Mouse (Mus musculus): ENCODE measurements around the gene Fam173b.
"Not testable (repeated sequence)": the region's sequence is repeated elsewhere in the genome, so short reads cannot be mapped to it uniquely, and the experiment has no call there.

Fam173b gene

GRCm38 (mm10) chr15:31601646-31602374 lies at the start of gene Fam173b, which contains the start of gene Cct5:
Gene Fam173b, plus strand, starts transcription at chr15:31601852.
Gene Cct5, minus strand, starts transcription at chr15:31601804.
- peak; percentile 87 for ATAC-seq (ENCODE audit: low TSS enrichment)

GRCm38 (mm10) chr15:31554855-31555254 lies 46.8 kb upstream of the Fam173b start:
- ATAC-seq (ENCODE audit: low TSS enrichment), result no peak

GRCm38 (mm10) chr15:31561390-31561789 lies 40.3 kb upstream of the Fam173b start:
- no peak for ATAC-seq (ENCODE audit: low TSS enrichment)

- no peak for ATAC-seq (ENCODE audit: low TSS enrichment)
Observed at GRCm38 (mm10) chr15:31561976-31562375, 39.7 kb upstream of the Fam173b start.

GRCm38 (mm10) chr15:31562847-31563246 lies 38.8 kb upstream of the Fam173b start:
- ATAC-seq (ENCODE audit: low TSS enrichment), result no peak

- no peak for ATAC-seq (ENCODE audit: low TSS enrichment)
Observed at GRCm38 (mm10) chr15:31563577-31564546, 37.8 kb upstream of the Fam173b start.

GRCm38 (mm10) chr15:31565184-31565583 lies 36.5 kb upstream of the Fam173b start, which contains the start of gene Cmbl:
Gene Cmbl, plus strand, starts transcription at chr15:31565389.
- peak; percentile 31; the same call in 1 of the 2 replicates for ATAC-seq (ENCODE audit: low TSS enrichment)

GRCm38 (mm10) chr15:31565786-31566185 lies 35.9 kb upstream of the Fam173b start:
- ATAC-seq (ENCODE audit: low TSS enrichment), result no peak

GRCm38 (mm10) chr15:31567431-31567830 lies 34.2 kb upstream of the Fam173b start:
- no peak for ATAC-seq (ENCODE audit: low TSS enrichment)

GRCm38 (mm10) chr15:31568581-31568996 lies 33.1 kb upstream of the Fam173b start:
- no peak for ATAC-seq (ENCODE audit: low TSS enrichment)

- no peak for ATAC-seq (ENCODE audit: low TSS enrichment)
Observed at GRCm38 (mm10) chr15:31569325-31570022, 32.2 kb upstream of the Fam173b start.

- no peak for ATAC-seq (ENCODE audit: low TSS enrichment)
Observed at GRCm38 (mm10) chr15:31570959-31571358, 30.7 kb upstream of the Fam173b start.

- ATAC-seq (ENCODE audit: low TSS enrichment), result peak; percentile 93
Observed at GRCm38 (mm10) chr15:31571906-31572722, 29.5 kb upstream of the Fam173b start.

- ATAC-seq (ENCODE audit: low TSS enrichment), result no peak
Observed at GRCm38 (mm10) chr15:31573287-31573686, 28.4 kb upstream of the Fam173b start.

- no peak for ATAC-seq (ENCODE audit: low TSS enrichment)
Observed at GRCm38 (mm10) chr15:31573692-31574091, 28.0 kb upstream of the Fam173b start.

- no peak for ATAC-seq (ENCODE audit: low TSS enrichment)
Observed at GRCm38 (mm10) chr15:31576076-31576475, 25.6 kb upstream of the Fam173b start.

GRCm38 (mm10) chr15:31581086-31581485 lies 20.6 kb upstream of the Fam173b start:
- not testable (repeated sequence) for ATAC-seq (ENCODE audit: low TSS enrichment)

- ATAC-seq (ENCODE audit: low TSS enrichment), result no peak
Observed at GRCm38 (mm10) chr15:31583304-31584085, 18.2 kb upstream of the Fam173b start.

- ATAC-seq (ENCODE audit: low TSS enrichment), result peak; percentile 86
Observed at GRCm38 (mm10) chr15:31585238-31585637, 16.4 kb upstream of the Fam173b start.

GRCm38 (mm10) chr15:31586088-31586487 lies 15.6 kb upstream of the Fam173b start:
- ATAC-seq (ENCODE audit: low TSS enrichment), result no peak
